Mouse (Mus musculus) heart, postnatal 10 days (tissue): Measurements from ENCODE around the gene Prss44. TPM values are rescaled to one million over a fixed set of nuclear protein-coding genes. Genes with fewer than 3 reads are reported as not detected.
"Not testable (repeated sequence)": the region's sequence is repeated elsewhere in the genome, so short reads cannot be mapped to it uniquely, and the experiment has no call there.

Experiments used
- DNase-seq, 2 experiments: peaks; one replicate each; pipeline ENCODE4 v3.0.0; 2021
- intact Hi-C: fragments of 180-260 bp; cut with DNase I; formaldehyde crosslinking; loops from one replicate; pipeline ENCODE4 v1.15.1; 2025
- total RNA-seq, 2 experiments: library from RNA; stranded (reverse); gene quantifications; 2 replicates each; pipeline ENCODE4 v1.2.3; 2021

Prss44 gene
- total RNA-seq: not detected

DNA sequence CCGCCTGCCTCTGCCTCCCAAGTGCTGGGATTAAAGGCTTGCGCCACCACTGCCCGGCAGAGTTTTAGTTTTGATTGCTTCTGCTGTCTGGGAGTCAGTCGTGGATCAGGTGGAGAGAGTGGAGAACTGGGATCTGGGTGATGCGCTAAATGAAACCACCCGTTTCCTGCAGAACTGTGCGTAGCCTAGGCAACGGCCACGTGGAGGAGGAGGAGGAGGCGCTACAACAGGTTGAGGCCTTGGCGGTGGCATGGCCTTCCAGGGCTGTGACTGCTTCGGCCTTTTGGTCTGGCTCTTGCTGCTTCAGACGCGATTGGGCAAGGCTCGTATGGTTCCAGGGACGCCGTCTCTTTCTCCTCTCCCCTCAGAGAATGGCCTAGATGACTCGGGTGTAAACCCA lies at the start of gene Prss44:
Gene Prss44 (plus strand): TSS at position 206 of the 400 bp plus-strand sequence.
- no peak for DNase-seq
- intact Hi-C loops: no loop called here

DNA sequence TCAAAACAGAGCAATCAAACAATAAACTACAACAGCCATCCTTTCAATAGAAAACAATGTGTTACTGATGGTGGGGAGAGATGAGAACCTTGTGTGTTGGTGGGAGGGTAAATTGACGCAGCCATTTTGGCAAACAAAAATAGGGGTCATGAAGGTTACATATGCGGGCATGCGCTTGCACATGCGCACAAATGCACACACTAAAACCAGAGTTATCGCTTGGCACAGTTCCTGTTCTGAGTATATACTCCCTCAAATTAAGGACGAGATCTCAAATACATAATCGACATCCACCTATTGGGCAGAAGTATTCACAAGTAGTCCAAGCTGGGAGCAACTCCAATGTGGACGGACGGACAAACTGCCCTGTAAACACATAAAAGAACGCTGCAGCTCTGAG lies 41.5 kb upstream of the Prss44 start:
- intact Hi-C loops: no loop called here
- no peak for DNase-seq

DNA sequence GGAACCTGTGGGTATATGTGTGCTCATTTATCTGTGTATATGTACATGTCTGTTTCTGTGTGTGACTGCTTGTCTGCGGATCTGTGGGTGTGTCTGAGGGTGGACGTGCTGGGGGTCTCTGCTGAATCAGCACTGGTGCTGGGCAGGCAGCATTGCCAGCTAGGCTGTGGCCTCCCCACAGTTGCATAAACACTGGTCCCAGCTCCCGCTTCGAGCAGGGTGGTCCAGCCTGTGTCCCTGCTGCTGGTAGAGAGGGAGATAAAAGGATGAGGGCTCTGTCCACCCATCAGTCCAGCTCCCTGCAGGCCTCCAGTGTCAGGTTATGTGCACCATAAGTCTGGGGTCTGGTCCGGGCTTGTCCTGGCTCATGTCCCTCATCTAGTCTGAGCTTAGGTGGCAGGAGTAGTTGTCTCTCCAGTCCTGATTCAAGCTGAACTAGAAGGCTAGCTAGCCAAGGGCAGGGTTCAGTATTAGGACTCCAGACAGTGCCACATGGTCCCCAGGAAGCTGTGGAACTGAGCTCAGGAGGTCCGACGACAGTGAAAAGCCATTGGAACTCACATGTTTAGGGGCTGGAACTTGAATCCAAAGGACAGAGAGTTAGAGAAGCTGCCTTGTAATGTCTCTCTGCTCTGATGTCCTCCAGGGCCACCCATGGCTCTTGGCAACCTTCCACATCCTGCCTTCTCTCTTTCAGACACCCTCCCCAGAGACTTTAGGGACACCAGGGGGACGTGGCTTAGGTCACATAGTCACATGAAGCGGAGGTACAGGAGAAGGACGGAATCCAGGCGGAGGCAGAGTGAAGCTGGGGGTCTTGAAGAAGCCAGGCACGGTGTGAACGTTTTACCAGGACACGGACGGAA lies 39.2 kb upstream of the Prss44 start:
- intact Hi-C loops: no loop called here
- DNase-seq: peak in 1 of 2 experiments; percentile 67

DNA sequence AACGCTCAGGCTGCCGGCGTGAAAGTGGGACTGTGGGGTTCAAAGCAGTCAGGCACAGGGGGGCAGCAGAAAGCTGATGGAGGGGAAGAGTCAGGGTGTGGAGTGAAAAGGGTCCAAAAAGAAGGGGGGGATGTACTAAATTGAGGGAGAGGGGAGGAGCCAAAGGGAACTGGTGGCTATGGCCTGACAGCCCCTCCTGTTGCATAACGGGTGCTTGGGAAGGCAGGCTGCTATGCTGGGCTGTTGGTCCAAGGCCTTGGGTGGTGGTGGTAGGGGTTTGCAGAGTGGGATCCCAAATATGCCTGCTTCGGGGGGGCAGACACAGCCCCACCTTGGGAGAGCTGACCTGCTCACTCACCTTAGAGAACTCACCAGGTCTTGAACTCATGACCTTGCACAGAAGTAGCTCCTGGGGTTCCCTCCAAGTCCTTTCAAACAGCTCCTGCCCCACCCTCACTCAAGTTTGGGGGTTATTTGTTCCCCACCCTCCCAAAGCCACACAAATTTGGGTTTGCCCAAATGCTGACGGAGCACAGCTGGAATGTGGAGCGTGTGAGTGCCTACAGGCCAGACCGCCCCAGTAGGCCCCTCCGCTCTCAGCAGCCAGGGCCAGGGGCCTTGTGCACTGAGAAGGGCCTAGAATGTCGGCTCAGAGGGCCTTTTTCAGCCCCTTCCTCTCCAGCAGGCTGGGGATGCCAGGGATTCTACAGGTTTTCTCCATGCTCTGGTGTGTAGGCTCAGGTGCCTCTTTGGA lies 38.3 kb upstream of the Prss44 start:
- DNase-seq: peak in 1 of 2 experiments; percentile 18
- intact Hi-C loops: no loop called here

DNA sequence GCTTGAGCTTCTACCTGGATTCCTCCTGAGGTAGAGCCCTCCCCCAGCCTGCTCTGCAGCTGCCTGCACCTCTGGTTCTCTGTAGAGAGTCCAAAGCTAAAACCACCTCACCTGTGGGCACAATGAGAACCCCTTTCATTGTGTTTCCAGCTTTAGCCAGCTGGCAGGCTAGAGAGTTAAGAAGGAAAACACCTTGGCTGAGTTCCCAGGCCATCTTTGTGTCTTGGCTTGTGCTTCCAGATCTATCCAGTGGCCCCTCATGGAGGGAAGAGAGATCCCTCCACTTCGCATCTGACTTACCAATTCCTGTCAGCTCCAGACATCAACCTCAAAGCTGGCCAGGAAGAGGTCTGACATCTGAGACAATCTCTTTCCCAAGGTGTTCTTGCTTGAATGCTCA lies 35.7 kb upstream of the Prss44 start:
- DNase-seq: peak in 1 of 2 experiments; percentile 25
- intact Hi-C loops: no loop called here

DNA sequence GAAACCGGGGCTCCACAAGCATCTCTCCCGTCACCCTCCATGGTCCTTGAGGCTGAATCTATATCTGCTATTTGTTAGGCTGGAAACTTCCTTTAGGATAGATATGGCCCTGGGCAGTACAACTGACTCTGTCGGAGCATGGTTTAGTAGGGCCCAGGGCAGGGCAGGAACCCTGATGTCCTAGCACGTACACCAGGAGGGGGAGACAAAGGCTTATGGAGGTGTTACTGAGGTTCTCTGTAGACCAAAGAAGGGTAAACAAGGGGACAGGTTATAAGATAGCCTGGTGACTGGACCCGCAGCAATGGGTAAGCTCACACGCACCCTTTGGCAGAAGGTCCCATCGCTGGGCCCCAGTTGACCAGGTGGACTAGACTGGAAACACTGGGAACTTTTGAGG lies 35.2 kb upstream of the Prss44 start:
- DNase-seq: no peak
- intact Hi-C loops: no loop called here

DNA sequence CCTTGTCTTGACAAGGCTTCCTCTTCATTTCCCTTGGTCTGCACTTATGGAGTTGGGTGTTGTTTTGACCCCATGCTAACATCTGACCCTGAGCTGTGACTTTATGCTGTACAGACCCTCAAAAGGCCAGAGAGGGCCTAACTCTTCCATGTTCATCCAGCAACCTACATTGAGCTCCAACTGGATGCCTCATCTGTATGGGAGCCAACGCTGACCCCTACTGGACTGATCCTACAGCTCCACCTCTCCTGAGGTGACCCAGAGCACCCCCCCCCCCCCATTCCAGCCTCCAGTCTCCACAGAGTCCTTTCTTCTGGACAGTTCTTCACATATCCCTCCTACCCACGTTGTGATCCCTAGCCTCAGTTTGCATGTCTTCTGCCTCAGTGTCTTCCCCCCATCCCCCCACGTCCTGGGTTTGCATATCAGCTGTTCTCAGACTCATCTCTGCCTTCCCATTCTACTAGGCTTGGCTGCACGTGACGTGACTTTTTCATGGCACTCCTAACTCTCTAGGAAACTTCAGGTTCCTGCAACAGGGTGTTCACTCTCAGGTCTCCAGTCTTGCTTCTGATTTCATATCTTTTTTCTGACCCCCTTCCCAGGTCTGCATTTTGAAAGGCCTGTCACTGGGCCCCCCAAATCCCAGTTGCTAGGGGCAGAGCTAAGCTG lies 34.4 kb upstream of the Prss44 start:
- intact Hi-C loops: no loop called here
- DNase-seq: no peak

DNA sequence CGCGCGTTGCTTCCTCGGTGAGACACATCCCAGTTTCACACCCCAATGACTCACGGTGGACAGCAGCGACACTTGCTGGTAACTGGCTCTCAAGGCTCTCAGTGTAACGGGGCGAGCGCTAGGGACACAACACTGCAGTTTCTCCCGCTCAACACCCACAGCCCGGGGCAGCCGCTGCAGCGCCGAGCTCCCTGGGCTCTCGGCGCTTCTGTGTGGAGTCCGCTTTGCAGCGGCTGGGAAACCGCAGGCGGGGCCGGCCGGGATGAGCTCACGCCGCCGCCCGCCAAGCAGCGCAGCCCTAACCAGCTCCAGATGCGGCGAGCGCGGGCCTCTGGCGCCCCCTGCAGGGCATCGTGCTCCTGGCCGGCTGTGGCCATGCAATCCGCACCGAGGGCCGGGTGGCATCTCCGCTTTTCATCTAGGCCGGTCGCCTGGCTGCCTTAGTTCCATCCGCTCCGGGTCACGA lies 32.5 kb upstream of the Prss44 start:
- DNase-seq: peak; percentile 96 to 98
- intact Hi-C loops: loop anchor here (1.0 to 5.0 kb wide), 5 partner anchors 22 to 369 kb away; no protein-coding TSS in a partner anchor

DNA sequence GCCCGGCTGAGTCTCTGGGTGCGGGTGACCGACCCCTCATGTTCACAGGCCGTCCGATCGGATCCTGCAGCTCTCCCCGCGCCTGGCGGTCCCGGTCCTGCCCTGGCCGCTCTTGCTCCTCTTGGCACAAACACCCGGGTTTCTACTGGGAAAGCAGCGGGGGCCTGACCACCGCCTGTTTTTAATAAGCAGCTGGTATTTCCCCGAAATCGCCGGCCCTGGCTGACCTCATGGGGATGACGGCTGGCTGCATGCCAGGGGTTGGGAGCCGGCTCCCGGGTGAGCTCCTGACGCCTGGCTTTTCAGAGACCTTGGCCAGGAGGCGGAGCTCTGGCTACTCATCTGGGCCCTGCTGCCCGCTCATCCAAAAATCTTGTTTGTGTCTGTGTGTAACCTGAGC lies 32.1 kb upstream of the Prss44 start:
- intact Hi-C loops: loop anchor here (1.0 to 5.0 kb wide), 5 partner anchors 23 to 369 kb away; no protein-coding TSS in a partner anchor
- peak; percentile 93 to 94 for DNase-seq

DNA sequence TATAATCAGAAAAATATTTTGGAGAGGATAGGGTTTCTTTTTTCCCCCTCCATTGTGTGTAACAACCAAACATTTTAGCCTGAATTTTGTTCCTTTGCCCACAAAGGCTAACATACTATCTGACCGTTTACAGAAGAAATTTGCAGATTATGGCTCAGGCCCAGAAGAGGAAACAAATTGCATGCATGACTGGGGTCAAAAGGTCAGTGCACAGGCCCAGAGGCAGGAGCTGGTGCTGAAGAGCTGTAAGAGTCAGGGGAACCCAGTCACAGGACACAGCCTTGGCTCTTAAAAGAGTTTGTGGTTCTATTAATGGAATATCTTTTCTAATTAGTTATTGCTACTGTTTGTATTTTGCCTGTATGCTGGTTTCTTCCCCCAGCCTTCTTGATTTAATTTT lies 30.2 kb upstream of the Prss44 start:
- peak in 1 of 2 experiments; percentile 19 for DNase-seq
- intact Hi-C loops: loop anchor here (5.0 kb wide), 2 partner anchors 159 to 371 kb away; no protein-coding TSS in a partner anchor

DNA sequence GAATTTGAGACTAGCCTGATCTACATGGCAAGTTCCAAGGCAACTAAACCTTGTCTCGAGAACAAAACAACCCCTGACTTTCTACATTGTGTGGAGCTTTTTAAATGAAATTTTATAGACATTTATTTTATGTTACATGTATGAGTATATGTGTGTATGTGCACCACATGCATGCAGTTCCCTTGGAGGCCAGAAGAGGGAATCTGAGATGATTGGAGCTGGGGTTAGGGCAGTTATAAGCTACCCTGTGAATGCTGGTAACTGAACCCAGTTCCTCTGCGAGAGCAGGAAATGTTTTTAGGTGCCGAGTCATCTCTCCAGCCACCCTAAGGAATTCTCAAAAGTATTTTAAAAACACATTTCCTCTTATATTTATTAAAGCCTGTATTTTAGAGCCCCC lies 25.6 kb upstream of the Prss44 start:
- intact Hi-C loops: no loop called here
- DNase-seq: no peak

DNA sequence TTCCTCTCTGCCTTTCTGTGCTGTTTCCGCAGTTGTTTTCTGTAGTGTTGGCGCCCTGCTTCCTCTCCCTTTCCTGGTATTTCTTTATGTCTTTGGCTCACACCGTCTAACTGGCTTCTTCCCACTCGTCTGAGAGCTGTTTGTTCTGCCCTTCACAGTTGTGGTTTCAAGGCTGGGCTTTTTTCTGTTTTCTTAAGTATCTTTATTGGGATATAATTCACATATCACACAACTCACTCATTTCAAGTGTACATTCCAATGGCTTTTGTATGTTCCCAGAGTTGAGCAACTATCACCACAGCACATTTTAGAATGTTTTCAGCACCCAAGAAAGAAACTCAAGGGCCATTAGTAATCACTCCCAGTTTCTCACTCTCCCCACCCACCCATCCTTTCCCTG lies 23.3 kb upstream of the Prss44 start:
- intact Hi-C loops: no loop called here
- no peak for DNase-seq

DNA sequence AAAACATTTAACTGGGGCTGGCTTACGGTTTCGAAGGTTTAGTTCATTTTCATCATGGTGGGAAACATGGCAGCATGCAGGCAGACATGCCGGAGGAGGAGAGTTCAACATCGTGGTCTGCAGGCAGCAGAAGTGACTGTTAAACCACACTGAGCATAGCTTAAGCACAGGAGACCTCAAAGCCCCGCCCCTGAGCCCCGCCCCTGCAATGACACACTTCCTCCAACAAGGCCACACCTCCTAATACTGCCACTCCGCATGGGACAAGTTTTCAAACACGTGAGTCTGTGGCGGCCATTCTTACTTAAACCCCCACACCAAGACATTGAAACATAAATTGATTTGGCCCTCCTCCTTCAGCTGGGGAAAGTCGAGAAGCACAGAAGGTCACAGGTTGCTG lies 16.8 kb upstream of the Prss44 start:
- DNase-seq: no peak
- intact Hi-C loops: no loop called here

DNA sequence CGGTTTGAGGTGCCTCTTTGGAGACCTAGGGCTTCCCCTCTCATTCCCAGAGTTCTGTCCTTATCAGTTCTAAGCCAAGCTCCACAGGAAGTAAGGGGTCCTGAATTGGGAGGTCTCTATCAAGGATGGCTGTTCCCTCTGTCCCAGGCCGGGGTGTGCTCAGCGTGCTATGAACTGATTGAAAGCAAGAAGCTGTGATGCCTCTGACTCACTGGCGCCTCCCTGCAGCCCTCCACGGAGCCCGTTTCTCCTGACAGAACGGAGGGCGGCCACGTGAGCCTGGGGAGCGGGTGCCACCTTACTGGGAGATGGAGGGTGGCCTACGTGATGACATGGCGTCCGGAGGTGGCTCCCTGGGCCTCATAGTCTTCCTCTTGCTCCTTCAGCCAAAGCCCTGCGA lies 15.9 kb upstream of the Prss44 start, which contains the start of gene Prss42:
Gene Prss42 (plus strand): TSS at position 301 of the 400 bp plus-strand sequence.
- intact Hi-C loops: no loop called here
- no peak for DNase-seq

DNA sequence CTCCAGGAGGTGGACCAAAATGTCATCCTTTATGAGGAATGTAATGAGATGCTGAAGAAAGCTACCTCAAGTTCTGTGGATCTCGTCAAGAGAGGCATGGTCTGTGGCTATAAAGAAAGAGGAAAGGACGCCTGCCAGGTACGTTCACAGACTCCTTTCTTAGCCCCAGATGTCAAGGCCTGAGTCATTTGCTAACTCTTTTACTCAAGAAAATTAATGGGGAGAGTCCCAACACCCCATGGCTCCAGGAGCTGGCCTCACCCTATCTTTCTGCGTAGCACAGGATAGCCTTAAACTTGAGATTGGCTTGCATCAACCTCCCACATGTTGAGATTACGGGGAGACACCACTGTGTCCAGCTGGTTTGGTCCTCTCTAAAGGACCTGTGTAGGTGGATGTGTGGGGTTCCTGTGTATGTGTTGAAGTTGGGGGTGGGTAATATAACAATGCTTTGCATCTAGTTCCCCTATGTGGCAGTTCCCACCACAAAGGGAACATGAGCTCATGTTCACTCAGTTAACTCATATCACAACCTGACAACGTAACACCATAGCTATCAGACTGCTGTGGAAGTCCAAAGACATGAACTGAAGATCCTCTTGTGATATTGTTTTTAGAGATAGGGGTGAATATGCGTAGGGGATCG lies 12.8 kb upstream of the Prss44 start:
- intact Hi-C loops: no loop called here
- DNase-seq: no peak

DNA sequence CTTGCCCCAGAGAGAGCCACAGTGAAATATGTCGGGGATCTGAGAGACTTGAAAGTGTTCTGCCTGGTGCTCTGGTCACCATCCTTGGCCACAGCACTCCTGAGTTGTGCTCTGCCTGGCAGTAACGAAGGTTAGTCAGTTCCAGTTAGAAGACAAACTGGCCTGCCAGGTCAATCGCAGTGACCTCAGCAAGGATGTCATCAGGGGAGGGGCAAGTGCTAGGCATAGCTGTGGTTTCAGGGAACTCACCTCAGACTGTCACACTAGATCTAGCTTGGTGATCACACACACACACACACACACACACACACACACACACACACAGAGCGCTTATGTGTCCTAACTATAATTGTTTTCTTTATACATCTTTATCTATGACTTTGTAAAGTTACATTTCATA lies 10.5 kb upstream of the Prss44 start:
- no peak for DNase-seq
- intact Hi-C loops: no loop called here

DNA sequence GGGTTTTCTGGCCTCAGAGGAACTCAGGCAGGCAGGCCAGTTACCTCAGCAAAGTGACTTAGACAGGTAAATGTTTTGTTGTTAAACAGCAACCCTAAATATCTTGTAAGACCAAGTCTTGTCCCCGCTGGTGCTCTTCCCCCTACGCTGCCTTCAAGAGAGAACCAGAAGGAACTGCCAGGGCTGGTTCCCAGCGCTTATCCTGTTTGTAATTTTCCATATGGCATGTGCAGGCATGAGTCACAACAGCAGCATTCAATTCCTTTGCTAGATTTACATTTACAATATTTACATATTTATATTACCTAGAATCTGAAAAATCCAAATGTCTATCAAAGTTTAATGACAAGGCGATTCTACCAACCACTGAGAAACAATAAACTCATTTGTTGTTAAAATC lies 3.7 kb upstream of the Prss44 start:
- no peak for DNase-seq
- intact Hi-C loops: no loop called here

DNA sequence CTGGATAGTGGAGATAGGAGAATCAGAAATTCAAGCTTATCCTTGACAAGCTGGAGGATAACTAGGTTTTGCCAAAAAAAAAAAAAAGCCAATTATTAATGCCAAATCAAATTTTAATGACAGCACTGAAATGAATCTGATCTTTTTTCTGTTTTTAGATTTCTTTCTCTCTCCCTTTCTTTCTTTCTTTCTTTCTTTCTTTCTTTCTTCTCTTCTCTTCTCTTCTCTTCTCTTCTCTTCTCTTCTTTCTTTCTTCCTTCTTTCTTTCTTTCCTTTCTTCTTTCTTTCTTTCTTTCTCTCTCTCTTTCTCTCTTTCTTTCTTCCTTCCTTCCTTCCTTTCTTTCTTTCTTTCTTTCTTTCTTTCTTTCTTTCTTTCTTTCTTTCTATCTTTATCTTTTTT lies 6.8 kb downstream of the Prss44 start:
- intact Hi-C loops, DNase-seq: not testable (repeated sequence)

DNA sequence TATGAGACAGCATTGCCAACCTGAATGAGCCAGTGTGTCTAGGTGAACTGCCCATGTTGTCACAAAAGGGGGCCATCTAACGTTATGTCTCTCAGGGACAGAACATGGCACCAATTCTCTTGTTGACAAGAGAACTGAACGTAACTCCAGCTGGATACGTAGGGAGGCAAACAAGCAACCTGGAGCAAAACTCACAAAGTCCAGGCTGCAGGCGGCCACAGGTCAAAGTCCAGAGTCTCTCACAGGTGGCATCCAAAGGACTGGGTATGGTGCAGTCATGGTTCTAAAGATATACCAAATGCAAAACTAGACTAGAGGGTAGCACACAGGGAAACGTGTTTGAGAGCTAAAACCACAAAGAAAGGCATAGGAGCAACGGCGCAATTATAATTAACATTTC lies 7.6 kb downstream of the Prss44 start:
- intact Hi-C loops: no loop called here
- DNase-seq: no peak

DNA sequence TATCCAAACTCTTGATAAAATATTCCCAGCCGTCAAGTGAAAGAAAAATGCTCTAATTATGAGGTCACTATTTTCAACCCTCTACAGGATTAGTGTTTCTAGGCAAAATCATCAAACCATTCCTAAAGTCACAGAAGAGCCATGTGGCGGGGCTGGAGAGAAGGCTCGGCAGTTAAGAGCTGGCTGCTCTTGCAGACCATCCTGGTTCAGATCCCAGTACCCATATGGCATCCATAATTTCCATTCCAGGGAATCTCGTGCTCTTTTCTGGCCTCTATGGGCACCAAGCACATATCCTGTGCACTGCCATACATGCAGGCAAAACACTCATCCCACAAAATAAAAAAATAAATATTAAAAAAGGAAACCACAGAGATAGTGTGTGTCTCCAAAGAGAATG lies 11.6 kb downstream of the Prss44 start:
- intact Hi-C loops: no loop called here
- peak; percentile 29 to 32 for DNase-seq
